Mouse (Mus musculus) midbrain, embryonic 15.5 days (tissue): Measurements from ENCODE around the gene B4galnt4. TPM values are rescaled to one million over a fixed set of nuclear protein-coding genes. Genes with fewer than 3 reads are reported as not detected.
A peak's percentile ranks its signal among the peaks of the same experiment; 100 is the strongest.

Experiments used
- ATAC-seq: fragments of 200-750 bp; cut with Nextera tagmentation; replicated peaks from 2 replicates; pipeline ENCODE4 v1.8.0; 2017; ENCODE audit warnings: moderate TSS enrichment
- H3K27ac ChIP-seq: fragments of 300-500 bp; sonication (generic); 2 replicates; pipeline ENCODE4 v1.5.1; 2015; ENCODE audit warnings: mild to moderate bottlenecking, inconsistent platforms
- H3K27me3 ChIP-seq: fragments of 300-500 bp; sonication (generic); replicated peaks from 2 replicates; pipeline ENCODE4 v1.6.1; 2015; ENCODE audit warnings: inconsistent platforms
- H3K36me3 ChIP-seq: fragments of 300-500 bp; sonication (generic); replicated peaks from 2 replicates; pipeline ENCODE4 v1.6.1; 2015; ENCODE audit warnings: inconsistent platforms
- H3K4me1 ChIP-seq: fragments of 300-500 bp; sonication (generic); 2 replicates; pipeline ENCODE4 v1.6.1; 2015; ENCODE audit warnings: inconsistent platforms
- H3K4me2 ChIP-seq: fragments of 300-500 bp; sonication (generic); 2 replicates; pipeline ENCODE4 v1.6.1; 2015; ENCODE audit warnings: inconsistent platforms, mild to moderate bottlenecking, moderate library complexity
- H3K4me3 ChIP-seq: fragments of 300-500 bp; sonication (generic); 2 replicates; pipeline ENCODE4 v1.5.1; 2015; ENCODE audit warnings: mild to moderate bottlenecking, inconsistent platforms
- H3K9ac ChIP-seq: fragments of 300-500 bp; sonication (generic); 2 replicates; pipeline ENCODE4 v1.6.1; 2015; ENCODE audit warnings: mild to moderate bottlenecking, inconsistent platforms
- H3K9me3 ChIP-seq: fragments of 300-500 bp; sonication (generic); 2 replicates; pipeline ENCODE4 v1.6.1; 2016; ENCODE audit warnings: inconsistent platforms
- WGBS: fragments of 180-500 bp; shearing (Covaris S2); methylation state at CpG from one replicate; pipeline ENCODE4 v1.1.7; 2015; ENCODE audit warnings: mixed read lengths; 5-methylcytosine and 5-hydroxymethylcytosine counted together
- polyA plus RNA-seq: library from polyadenylated mRNA; unstranded; fragments of >200 nt; fragmentation: Nextera tagmentation; extraction: Ambion mirVana; gene quantifications from 2 replicates; pipeline ENCODE4 v1.2.1, GENCODE M21; 2015

The B4galnt4 gene
- polyA plus RNA-seq, 1 experiment from 2014 or later = 64.1 TPM

DNA sequence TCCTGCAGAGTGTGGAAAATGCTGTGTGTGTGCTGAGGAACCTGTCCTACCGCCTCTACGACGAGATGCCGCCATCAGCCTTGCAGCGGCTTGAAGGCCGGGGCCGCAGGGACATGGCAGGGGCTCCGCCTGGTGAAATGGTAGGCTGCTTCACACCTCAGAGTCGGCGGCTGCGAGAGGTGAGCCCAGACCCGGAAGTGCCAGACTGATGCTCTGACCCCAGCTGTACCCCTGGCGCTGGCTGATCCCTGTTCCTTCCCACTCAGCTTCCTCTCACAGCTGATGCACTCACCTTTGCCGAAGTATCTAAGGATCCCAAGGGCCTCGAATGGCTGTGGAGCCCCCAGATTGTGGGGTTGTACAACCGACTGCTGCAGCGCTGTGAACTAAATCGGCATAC, 27.6 kb downstream of the B4galnt4 start:
- no peak for ATAC-seq
- Histone ChIP-seq H3K36me3 (no peaks in the 10 kb centered on the region), H3K4me1 (peaks cover 4% of the 10 kb centered on the region; the same call in 1 of the 2 replicates), H3K4me3 (no peak overlapping the region), H3K27ac (no peak overlapping the region), H3K4me2 (no peak overlapping the region), H3K9ac (no peak overlapping the region), H3K27me3 (peaks cover 35% of the 10 kb centered on the region), H3K9me3 (no peaks in the 10 kb centered on the region)
- WGBS = 27% methylated on average over 18 of the region's 18 CpGs

DNA sequence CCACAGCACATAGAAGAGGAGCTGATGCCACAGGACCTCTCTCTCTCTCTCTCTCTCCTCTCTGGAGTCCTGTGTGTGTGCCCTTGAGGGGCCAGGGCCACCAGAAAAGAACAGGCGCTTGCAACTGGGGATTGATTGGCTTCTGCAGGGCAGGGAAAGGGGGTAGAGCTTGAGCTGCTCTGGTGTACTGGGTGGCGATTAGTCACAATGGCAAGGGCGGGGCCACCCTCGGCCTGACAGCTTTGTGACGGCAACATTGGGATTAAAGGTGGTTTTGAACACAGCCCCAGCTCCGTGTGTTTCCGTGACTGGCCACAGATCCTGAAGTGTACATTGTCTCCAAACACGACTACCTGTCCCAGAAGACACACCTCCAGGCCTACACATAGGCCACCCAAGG, 29.3 kb downstream of the B4galnt4 start:
- H3K27ac ChIP-seq = no peak overlapping the region
- no peaks in the 10 kb centered on the region for H3K9me3 ChIP-seq
- H3K4me1 ChIP-seq = peaks cover 4% of the 10 kb centered on the region; the same call in 1 of the 2 replicates
- peaks cover 35% of the 10 kb centered on the region for H3K27me3 ChIP-seq
- no peak overlapping the region for H3K9ac ChIP-seq
- WGBS = 59% methylated on average over 8 of the region's 8 CpGs
- no peak overlapping the region for H3K4me3 ChIP-seq
- no peaks in the 10 kb centered on the region for H3K36me3 ChIP-seq
- no peak for ATAC-seq
- no peak overlapping the region for H3K4me2 ChIP-seq

DNA sequence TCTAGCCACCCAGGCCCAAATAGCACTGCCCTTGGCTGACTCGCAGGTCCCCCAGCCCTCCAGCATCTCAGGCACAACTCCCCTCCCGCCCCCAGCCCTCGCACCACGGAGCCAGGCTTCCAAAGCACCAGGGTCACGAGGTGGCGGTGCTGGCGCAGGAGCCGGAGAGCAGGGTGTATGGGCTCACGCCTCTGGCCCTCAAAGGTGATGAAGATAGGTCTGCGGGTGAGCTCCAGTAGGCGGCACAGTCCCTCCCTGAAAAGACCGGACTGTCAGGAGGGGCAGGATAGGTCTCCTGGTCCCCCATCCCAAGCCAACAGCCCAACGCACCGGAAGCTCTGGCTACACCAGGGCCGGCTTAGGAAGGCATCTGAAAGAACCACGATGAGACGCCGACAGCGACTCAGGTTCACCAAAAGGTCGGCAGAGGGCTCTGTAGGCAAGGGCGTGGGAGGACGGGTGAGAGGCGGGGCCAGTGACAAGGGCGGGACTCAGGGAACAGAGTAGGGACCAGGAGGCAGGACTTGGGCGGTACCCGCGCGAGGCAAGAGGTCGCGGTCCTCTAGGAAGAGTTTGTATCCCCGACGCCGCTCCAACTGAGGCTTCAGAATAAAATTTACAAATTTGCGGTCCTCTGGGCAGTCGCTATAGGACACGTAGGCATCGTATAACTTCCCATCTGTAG, 31.3 kb downstream of the B4galnt4 start:
- Histone ChIP-seq H3K27me3 (peaks cover 33% of the 10 kb centered on the region), H3K27ac (no peak overlapping the region), H3K4me3 (peak overlapping the region; percentile 9; the same call in 1 of the 2 replicates), H3K9me3 (no peaks in the 10 kb centered on the region), H3K9ac (no peak overlapping the region), H3K36me3 (no peaks in the 10 kb centered on the region), H3K4me1 (peaks cover 4% of the 10 kb centered on the region; the same call in 1 of the 2 replicates), H3K4me2 (peak overlapping the region; percentile 42)
- peak; percentile 85 for ATAC-seq
- WGBS = 6% methylated on average over 37 of the region's 37 CpGs

DNA sequence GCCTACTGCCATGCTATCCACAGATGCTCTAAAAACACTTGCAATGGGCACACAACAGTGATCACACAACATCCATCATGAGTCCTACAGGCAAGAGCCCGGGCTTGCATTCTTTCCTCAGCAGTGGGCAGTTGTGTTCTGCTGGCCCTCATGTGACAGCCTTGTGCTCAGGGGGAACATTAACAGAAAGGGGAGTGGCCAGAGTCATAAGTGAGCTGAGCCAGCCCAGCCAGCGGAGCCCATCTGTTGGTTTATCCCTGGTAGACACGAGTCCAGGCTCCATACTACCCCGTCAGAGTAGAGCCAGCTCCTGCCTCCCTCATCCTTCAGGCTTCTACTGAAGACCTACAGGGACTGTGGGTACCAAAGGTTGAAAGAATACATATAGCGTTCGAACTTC, 33.0 kb downstream of the B4galnt4 start:
- ATAC-seq = no peak
- no peak overlapping the region for H3K4me3 ChIP-seq
- H3K9me3 ChIP-seq = no peaks in the 10 kb centered on the region
- H3K4me2 ChIP-seq = no peak overlapping the region
- H3K27ac ChIP-seq = no peak overlapping the region
- peaks cover 28% of the 10 kb centered on the region for H3K27me3 ChIP-seq
- peaks cover 4% of the 10 kb centered on the region; the same call in 1 of the 2 replicates for H3K4me1 ChIP-seq
- WGBS = 88% methylated on average over 6 of the region's 6 CpGs
- H3K36me3 ChIP-seq = no peaks in the 10 kb centered on the region
- H3K9ac ChIP-seq = no peak overlapping the region

DNA sequence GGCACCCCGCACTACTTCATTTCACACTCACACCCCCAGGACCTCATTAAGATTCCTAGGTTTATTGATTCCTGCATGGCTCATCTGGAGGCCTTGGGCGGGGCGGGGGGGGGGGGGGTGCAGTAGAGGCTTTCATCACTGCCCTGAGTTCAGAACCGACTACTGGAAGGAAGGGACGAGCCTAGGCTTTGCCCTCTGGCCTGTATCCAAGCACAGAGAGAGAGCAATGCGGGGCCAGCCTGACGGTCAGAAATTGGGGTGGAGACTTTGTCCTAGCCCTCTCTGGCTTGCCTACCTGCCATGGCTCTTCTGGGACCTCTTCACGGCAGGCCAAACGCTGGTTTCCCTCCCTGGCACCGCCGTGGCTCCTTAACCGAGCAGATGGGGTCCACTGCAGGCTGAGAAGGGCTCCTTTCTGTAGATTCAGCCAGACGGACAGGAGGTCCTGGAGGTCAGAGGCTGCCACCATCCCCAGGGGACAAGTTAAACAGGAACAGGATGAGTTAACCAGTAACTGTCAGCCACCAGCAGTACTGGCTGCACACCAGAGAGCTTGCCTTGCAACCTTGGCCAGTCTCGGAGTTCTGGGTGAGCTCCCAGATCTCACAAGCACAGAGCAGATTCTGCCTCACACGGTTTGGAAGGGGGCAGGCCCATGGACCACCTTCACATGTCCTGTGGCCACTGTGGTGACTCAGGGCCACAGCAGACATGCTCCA, 33.7 kb downstream of the B4galnt4 start:
- no peak overlapping the region for H3K4me3 ChIP-seq
- 69% methylated on average over 15 of the region's 15 CpGs for WGBS
- no peaks in the 10 kb centered on the region for H3K9me3 ChIP-seq
- H3K36me3 ChIP-seq = no peaks in the 10 kb centered on the region
- H3K4me2 ChIP-seq = no peak overlapping the region
- H3K4me1 ChIP-seq = peaks cover 8% of the 10 kb centered on the region
- H3K27me3 ChIP-seq = peaks cover 28% of the 10 kb centered on the region
- no peak overlapping the region for H3K27ac ChIP-seq
- H3K9ac ChIP-seq = no peak overlapping the region
- no peak for ATAC-seq

DNA sequence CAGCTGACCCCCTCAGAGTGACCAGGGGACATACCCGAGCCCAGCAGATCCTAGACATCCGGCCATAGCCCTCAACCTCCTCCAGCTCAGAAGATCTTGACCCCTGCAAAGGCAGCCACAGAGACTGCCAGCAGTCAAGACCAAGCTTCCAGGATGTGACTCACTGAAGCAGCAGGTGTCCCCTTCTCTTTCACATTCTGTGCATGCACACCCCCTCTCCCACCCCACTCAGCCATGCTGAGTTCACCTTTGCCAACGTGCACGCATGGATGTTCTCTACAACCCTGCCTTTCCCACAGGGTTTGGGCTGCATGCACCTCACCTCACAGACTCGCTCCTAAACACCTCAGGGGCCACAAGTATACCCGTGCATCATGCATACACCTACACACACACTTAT, 35.1 kb downstream of the B4galnt4 start:
- H3K36me3 ChIP-seq = no peaks in the 10 kb centered on the region
- H3K4me2 ChIP-seq = no peak overlapping the region
- H3K27me3 ChIP-seq = peaks cover 38% of the 10 kb centered on the region
- no peaks in the 10 kb centered on the region for H3K9me3 ChIP-seq
- no peak for ATAC-seq
- peaks cover 17% of the 10 kb centered on the region for H3K4me1 ChIP-seq
- no peak overlapping the region for H3K9ac ChIP-seq
- H3K4me3 ChIP-seq = no peak overlapping the region
- WGBS = 84% methylated on average over 6 of the region's 6 CpGs
- H3K27ac ChIP-seq = no peak overlapping the region

DNA sequence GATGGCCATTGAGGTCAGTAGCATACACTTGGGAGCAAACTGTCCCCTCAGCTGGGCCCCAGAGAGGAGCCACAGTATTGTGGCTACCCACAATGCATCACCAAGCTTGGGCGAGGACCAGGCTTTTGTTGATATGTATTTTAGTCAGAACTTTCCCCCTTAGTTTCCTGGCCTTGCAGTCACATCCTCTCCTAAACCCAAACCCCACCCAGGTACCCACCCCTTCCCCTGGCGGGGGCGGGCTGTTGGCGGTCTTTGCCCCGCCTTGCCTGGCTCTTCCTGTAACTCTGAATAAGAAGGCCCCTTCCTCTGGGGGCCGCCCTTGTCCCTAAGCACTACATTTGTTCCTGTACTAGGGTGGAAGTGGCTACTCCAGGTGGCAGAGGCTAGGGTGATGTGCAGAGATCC, 35.7 kb downstream of the B4galnt4 start:
- no peak for ATAC-seq
- H3K9me3 ChIP-seq = no peaks in the 10 kb centered on the region
- H3K9ac ChIP-seq = no peak overlapping the region
- no peak overlapping the region for H3K4me2 ChIP-seq
- H3K4me3 ChIP-seq = no peak overlapping the region
- H3K27me3 ChIP-seq = peaks cover 45% of the 10 kb centered on the region
- H3K36me3 ChIP-seq = no peaks in the 10 kb centered on the region
- WGBS = 48% methylated on average over 6 of the region's 6 CpGs
- peaks cover 17% of the 10 kb centered on the region for H3K4me1 ChIP-seq
- no peak overlapping the region for H3K27ac ChIP-seq

DNA sequence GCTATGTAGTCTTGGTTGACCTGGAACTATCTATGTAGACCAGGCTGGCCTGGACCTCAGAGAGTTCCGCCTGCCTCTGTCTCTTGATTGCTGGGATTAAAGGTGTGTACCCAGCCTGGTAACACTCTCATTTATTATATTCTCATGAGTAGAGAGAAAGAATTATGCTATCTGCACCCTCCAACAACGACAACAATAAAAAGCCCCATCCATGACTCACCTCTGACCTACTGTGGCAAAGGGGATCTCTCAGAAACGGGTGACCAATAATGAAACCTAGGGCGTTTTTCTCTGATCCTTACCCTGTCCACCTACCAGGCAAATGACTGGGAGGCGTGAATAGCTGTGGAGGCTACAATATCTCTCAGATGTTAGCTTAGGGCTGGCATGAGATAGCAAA, 36.3 kb downstream of the B4galnt4 start:
- peaks cover 15% of the 10 kb centered on the region for H3K4me1 ChIP-seq
- H3K4me3 ChIP-seq = no peak overlapping the region
- H3K27ac ChIP-seq = no peak overlapping the region
- 85% methylated on average over 5 of the region's 5 CpGs for WGBS
- no peaks in the 10 kb centered on the region for H3K9me3 ChIP-seq
- H3K36me3 ChIP-seq = no peaks in the 10 kb centered on the region
- ATAC-seq = no peak
- no peak overlapping the region for H3K9ac ChIP-seq
- peaks cover 45% of the 10 kb centered on the region for H3K27me3 ChIP-seq
- H3K4me2 ChIP-seq = no peak overlapping the region

DNA sequence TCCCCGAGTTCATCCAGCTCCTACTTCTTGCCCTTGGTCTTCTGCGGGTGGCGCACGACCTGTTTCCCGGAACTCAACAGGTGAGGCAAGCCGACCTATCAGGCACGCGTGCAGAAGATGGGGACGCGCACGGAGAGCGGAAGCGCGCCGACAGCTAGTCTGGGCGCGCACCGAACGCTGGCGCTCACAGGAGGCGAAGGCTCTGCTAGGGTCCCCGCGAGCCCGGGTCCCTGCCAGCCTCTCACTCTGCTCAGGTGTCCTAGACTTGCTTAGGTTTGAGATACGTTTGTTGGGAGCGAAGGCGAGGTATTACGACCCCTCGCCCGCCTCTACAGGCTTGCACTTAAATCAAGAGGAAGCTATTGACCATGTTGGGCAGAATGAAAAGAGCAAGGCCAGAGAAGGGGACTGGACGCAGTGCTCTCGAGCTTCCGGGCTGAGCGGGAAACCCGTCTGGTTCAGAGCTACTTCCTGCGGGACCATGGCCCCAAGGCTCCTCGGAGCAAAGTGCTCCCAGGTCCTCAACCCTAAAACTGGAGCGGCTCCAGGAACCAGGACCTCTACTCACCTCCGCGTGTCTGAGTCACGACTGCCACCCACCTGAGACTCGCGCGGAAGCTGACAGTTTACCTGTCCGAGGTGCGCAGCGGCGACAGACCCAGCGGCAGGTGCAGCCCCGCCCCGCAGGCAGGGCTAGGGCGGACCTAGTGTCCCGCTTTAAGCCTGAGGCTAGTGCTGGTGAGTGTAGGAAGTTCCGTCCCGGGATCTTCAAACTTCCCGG, 39.2 kb downstream of the B4galnt4 start, which contains the start of gene Sigirr:
Gene Sigirr (minus strand): TSS at position 662 of the 781 bp plus-strand sequence.
- Histone ChIP-seq H3K4me3 (peak within 1 kb of the TSS; percentile 44), H3K9me3 (no peaks in the 10 kb centered on the region), H3K4me2 (peak within 1 kb of the TSS; percentile 77), H3K36me3 (no peaks in the 10 kb centered on the region), H3K4me1 (peaks cover 13% of the 10 kb centered on the region), H3K9ac (peak within 1 kb of the TSS; percentile 45), H3K27me3 (peaks cover 42% of the 10 kb centered on the region), H3K27ac (no peak within 1 kb of the TSS)
- under 1% methylated on average over 56 of the region's 56 CpGs for WGBS
- peak; percentile 45; the same call in 1 of the 2 replicates for ATAC-seq

DNA sequence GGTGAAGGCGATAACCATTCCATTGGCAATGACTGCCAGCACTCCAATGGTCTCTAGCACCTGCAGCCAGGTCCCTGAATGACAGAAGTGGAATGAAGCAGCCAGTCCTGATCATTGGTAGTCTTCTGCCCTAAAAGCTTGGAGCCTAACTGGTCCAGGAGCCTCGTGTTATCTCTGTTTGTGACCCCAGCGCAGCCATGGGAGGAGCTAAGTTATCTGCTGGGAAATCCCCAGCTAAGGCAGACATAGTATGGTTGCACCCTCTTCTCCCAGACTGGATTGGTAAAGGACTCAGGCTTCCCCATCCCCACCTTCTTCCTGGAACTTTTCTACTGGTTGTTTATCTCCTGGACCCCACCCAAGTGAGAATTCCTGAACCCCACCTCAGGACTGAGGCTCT, 42.3 kb downstream of the B4galnt4 start:
- 72% methylated on average over 3 of the region's 3 CpGs for WGBS
- Histone ChIP-seq H3K9ac (no peak overlapping the region), H3K4me2 (no peak overlapping the region), H3K27ac (no peak overlapping the region), H3K36me3 (no peaks in the 10 kb centered on the region), H3K9me3 (no peaks in the 10 kb centered on the region), H3K27me3 (peaks cover 37% of the 10 kb centered on the region), H3K4me1 (peaks cover 13% of the 10 kb centered on the region), H3K4me3 (no peak overlapping the region)
- no peak for ATAC-seq

DNA sequence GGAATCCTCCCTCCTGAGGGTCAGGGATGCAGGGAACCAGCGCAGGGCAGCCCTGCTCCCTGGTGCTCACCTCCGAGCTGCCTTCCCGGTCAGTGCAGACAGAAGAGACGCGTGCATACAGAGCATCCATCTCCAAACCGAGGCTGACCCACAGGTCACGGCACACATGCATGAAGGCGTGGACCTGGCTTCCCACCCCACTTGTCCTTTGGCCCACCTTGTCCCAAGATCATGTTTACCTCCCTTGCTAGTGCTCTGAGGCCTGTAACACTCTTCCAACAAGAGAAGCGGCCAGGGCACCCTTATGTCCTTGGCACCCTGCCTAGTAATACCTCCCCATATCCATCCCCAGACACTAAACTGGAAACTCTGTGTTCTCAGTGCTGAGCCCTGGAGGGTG, 55.0 kb downstream of the B4galnt4 start:
- Histone ChIP-seq H3K27ac (no peak overlapping the region), H3K36me3 (no peaks in the 10 kb centered on the region), H3K4me3 (no peak overlapping the region), H3K9ac (no peak overlapping the region), H3K4me2 (no peak overlapping the region), H3K9me3 (no peaks in the 10 kb centered on the region), H3K27me3 (peaks cover 3% of the 10 kb centered on the region; the same call in 1 of the 2 replicates), H3K4me1 (no peaks in the 10 kb centered on the region)
- 87% methylated on average over 9 of the region's 9 CpGs for WGBS
- no peak for ATAC-seq

DNA sequence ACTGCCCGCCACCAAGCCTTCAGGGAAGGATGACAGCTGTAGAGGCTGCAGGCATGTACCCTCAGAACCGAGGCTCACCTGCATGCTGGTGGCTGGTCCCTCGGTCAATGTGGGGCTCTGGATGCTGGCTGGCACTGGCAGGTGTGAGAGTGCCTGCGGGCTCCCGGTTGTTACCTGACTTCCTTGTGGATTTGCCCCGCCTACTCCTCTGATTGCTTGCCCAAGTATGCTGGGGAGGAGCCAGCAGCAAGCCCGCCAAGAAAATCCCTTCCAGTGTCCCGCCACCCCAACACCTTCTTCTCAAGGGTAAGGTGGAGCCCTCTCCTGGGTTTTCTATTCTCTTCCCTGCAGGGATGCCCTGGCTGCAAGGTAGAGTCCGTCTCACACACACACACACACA, 56.7 kb downstream of the B4galnt4 start, which contains the start of gene Ano9:
Gene Ano9 (minus strand): TSS at position 171 of the 400 bp plus-strand sequence.
- no peaks in the 10 kb centered on the region for H3K36me3 ChIP-seq
- no peaks in the 10 kb centered on the region for H3K9me3 ChIP-seq
- no peak within 1 kb of the TSS for H3K4me2 ChIP-seq
- H3K27me3 ChIP-seq = peaks cover 3% of the 10 kb centered on the region; the same call in 1 of the 2 replicates
- ATAC-seq = no peak
- no peak within 1 kb of the TSS for H3K4me3 ChIP-seq
- no peak within 1 kb of the TSS for H3K9ac ChIP-seq
- no peaks in the 10 kb centered on the region for H3K4me1 ChIP-seq
- no peak within 1 kb of the TSS for H3K27ac ChIP-seq
- 20% methylated on average over 9 of the region's 9 CpGs for WGBS
